Mouse (Mus musculus): ENCODE results near the gene Cfap161. TPM values are rescaled to one million over a fixed set of nuclear protein-coding genes. Genes with fewer than 3 reads are reported as not detected.

Gene Cfap161
- total and polyA plus RNA-seq, 2 experiments from 2014 or later = 0.90 TPM; not detected in 1

GRCm38 (mm10) chr7:83778516-83778915, 16.2 kb downstream of the Cfap161 start:
- Histone ChIP-seq H3K27me3 (ENCODE audit: control insufficient read depth, insufficient read depth, low read length) (no peaks in the 10 kb centered on the region), H3K9me3 (replicated peaks; ENCODE audit: control insufficient read depth, low read length) (no peaks in the 10 kb centered on the region), H3K4me2 (ENCODE audit: low read depth, low read length) (no peak overlapping the region), H3K36me3 (replicated peaks; ENCODE audit: control insufficient read depth, insufficient read depth, low read length) (no peaks in the 10 kb centered on the region), H3K9ac (replicated peaks; ENCODE audit: low read depth, low read length) (no peak overlapping the region), H3K27ac (ENCODE audit: low read depth) (no peak overlapping the region), H3K4me1 (ENCODE audit: control insufficient read depth, insufficient read depth) (0 out of 2 replicates have a peak, but pooled peaks cover 4% of the 10 kb centered on the region), H3K4me3 (ENCODE audit: low read depth, low read length) (no peak overlapping the region)
- DNase-seq (ENCODE audit: low spot score) = no peak
- WGBS = 51% methylated on average over 2 of the region's 2 CpGs
- no peak for ATAC-seq (ENCODE audit: insufficient read depth, low read depth)
- TF ChIP-seq CTCF (IDR thresholded peaks at IDR 0.05; ENCODE audit: low read depth) (no peak), EP300 (IDR thresholded peaks at IDR 0.05; ENCODE audit: low read depth) (no peak)

GRCm38 (mm10) chr7:83774721-83775120, 20.0 kb downstream of the Cfap161 start:
- H3K27me3 ChIP-seq (ENCODE audit: control insufficient read depth, insufficient read depth, low read length) = no peaks in the 10 kb centered on the region
- no peak overlapping the region for H3K9ac ChIP-seq (replicated peaks; ENCODE audit: low read depth, low read length)
- WGBS = 23% methylated on average over 5 of the region's 5 CpGs
- TF ChIP-seq EP300 (IDR thresholded peaks at IDR 0.05; ENCODE audit: low read depth) (no peak), CTCF (IDR thresholded peaks at IDR 0.05; ENCODE audit: low read depth) (peak; percentile 61)
- H3K4me1 ChIP-seq (ENCODE audit: control insufficient read depth, insufficient read depth) = no peaks in the 10 kb centered on the region
- H3K36me3 ChIP-seq (replicated peaks; ENCODE audit: control insufficient read depth, insufficient read depth, low read length) = no peaks in the 10 kb centered on the region
- H3K27ac ChIP-seq (ENCODE audit: low read depth) = no peak overlapping the region
- H3K9me3 ChIP-seq (replicated peaks; ENCODE audit: control insufficient read depth, low read length) = no peaks in the 10 kb centered on the region
- ATAC-seq (ENCODE audit: insufficient read depth, low read depth) (no peak), DNase-seq (ENCODE audit: low spot score) (peak; percentile 57)
- no peak overlapping the region for H3K4me3 ChIP-seq (ENCODE audit: low read depth, low read length)
- H3K4me2 ChIP-seq (ENCODE audit: low read depth, low read length) = no peak overlapping the region

- no peak overlapping the region for H3K4me3 ChIP-seq (ENCODE audit: low read depth, low read length)
- TF ChIP-seq CTCF (IDR thresholded peaks at IDR 0.05; ENCODE audit: low read depth) (no peak), EP300 (IDR thresholded peaks at IDR 0.05; ENCODE audit: low read depth) (no peak)
- WGBS = 51% methylated on average over 3 of the region's 3 CpGs
- ATAC-seq (ENCODE audit: insufficient read depth, low read depth) (no peak), DNase-seq (ENCODE audit: low spot score) (no peak)
- no peaks in the 10 kb centered on the region for H3K27me3 ChIP-seq (ENCODE audit: control insufficient read depth, insufficient read depth, low read length)
- H3K9me3 ChIP-seq (replicated peaks; ENCODE audit: control insufficient read depth, low read length) = no peaks in the 10 kb centered on the region
- H3K9ac ChIP-seq (replicated peaks; ENCODE audit: low read depth, low read length) = no peak overlapping the region
- no peak overlapping the region for H3K27ac ChIP-seq (ENCODE audit: low read depth)
- H3K4me2 ChIP-seq (ENCODE audit: low read depth, low read length) = no peak overlapping the region
- H3K36me3 ChIP-seq (replicated peaks; ENCODE audit: control insufficient read depth, insufficient read depth, low read length) = no peaks in the 10 kb centered on the region
- no peaks in the 10 kb centered on the region for H3K4me1 ChIP-seq (ENCODE audit: control insufficient read depth, insufficient read depth)
Observed at GRCm38 (mm10) chr7:83763674-83764073, 31.0 kb downstream of the Cfap161 start.

GRCm38 (mm10) chr7:83762336-83762735, 32.3 kb downstream of the Cfap161 start:
- no peaks in the 10 kb centered on the region for H3K9me3 ChIP-seq (replicated peaks; ENCODE audit: control insufficient read depth, low read length)
- H3K36me3 ChIP-seq (replicated peaks; ENCODE audit: control insufficient read depth, insufficient read depth, low read length) = no peaks in the 10 kb centered on the region
- H3K4me3 ChIP-seq (ENCODE audit: low read depth, low read length) = no peak overlapping the region
- WGBS = 70% methylated on average over 5 of the region's 5 CpGs
- no peak overlapping the region for H3K9ac ChIP-seq (replicated peaks; ENCODE audit: low read depth, low read length)
- H3K4me2 ChIP-seq (ENCODE audit: low read depth, low read length) = no peak overlapping the region
- TF ChIP-seq EP300 (IDR thresholded peaks at IDR 0.05; ENCODE audit: low read depth) (no peak), CTCF (IDR thresholded peaks at IDR 0.05; ENCODE audit: low read depth) (no peak)
- DNase-seq (ENCODE audit: low spot score) (no peak), ATAC-seq (ENCODE audit: insufficient read depth, low read depth) (no peak)
- H3K27me3 ChIP-seq (ENCODE audit: control insufficient read depth, insufficient read depth, low read length) = no peaks in the 10 kb centered on the region
- no peak overlapping the region for H3K27ac ChIP-seq (ENCODE audit: low read depth)
- no peaks in the 10 kb centered on the region for H3K4me1 ChIP-seq (ENCODE audit: control insufficient read depth, insufficient read depth)

- ATAC-seq (ENCODE audit: insufficient read depth, low read depth) = no peak
- no peaks in the 10 kb centered on the region for H3K36me3 ChIP-seq (replicated peaks; ENCODE audit: control insufficient read depth, insufficient read depth, low read length)
- no peak overlapping the region for H3K4me3 ChIP-seq (ENCODE audit: low read depth, low read length)
- H3K27ac ChIP-seq (ENCODE audit: low read depth) = no peak overlapping the region
- no peak for DNase-seq (ENCODE audit: low spot score)
- no peak overlapping the region for H3K9ac ChIP-seq (replicated peaks; ENCODE audit: low read depth, low read length)
- H3K27me3 ChIP-seq (ENCODE audit: control insufficient read depth, insufficient read depth, low read length) = no peaks in the 10 kb centered on the region
- H3K4me1 ChIP-seq (ENCODE audit: control insufficient read depth, insufficient read depth) = no peaks in the 10 kb centered on the region
- no peaks in the 10 kb centered on the region for H3K9me3 ChIP-seq (replicated peaks; ENCODE audit: control insufficient read depth, low read length)
- TF ChIP-seq CTCF (IDR thresholded peaks at IDR 0.05; ENCODE audit: low read depth) = no peak
- no peak for TF ChIP-seq EP300 (IDR thresholded peaks at IDR 0.05; ENCODE audit: low read depth)
- WGBS = 45% methylated on average over 1 of the region's 1 CpGs
- no peak overlapping the region for H3K4me2 ChIP-seq (ENCODE audit: low read depth, low read length)
Observed at GRCm38 (mm10) chr7:83751055-83751454, 43.6 kb downstream of the Cfap161 start.

GRCm38 (mm10) chr7:83748405-83748804, 46.3 kb downstream of the Cfap161 start:
- H3K4me3 ChIP-seq (ENCODE audit: low read depth, low read length) = no peak overlapping the region
- H3K36me3 ChIP-seq (replicated peaks; ENCODE audit: control insufficient read depth, insufficient read depth, low read length) = no peaks in the 10 kb centered on the region
- TF ChIP-seq EP300 (IDR thresholded peaks at IDR 0.05; ENCODE audit: low read depth) (no peak), CTCF (IDR thresholded peaks at IDR 0.05; ENCODE audit: low read depth) (no peak)
- no peak overlapping the region for H3K27ac ChIP-seq (ENCODE audit: low read depth)
- 82% methylated on average over 1 of the region's 1 CpGs for WGBS
- ATAC-seq (ENCODE audit: insufficient read depth, low read depth) (no peak), DNase-seq (ENCODE audit: low spot score) (no peak)
- H3K9ac ChIP-seq (replicated peaks; ENCODE audit: low read depth, low read length) = no peak overlapping the region
- no peak overlapping the region for H3K4me2 ChIP-seq (ENCODE audit: low read depth, low read length)
- H3K4me1 ChIP-seq (ENCODE audit: control insufficient read depth, insufficient read depth) = peaks cover 4% of the 10 kb centered on the region; the same call in 1 of the 2 replicates
- 0 out of 2 replicates have a peak, but pooled peaks cover 4% of the 10 kb centered on the region for H3K27me3 ChIP-seq (ENCODE audit: control insufficient read depth, insufficient read depth, low read length)
- no peaks in the 10 kb centered on the region for H3K9me3 ChIP-seq (replicated peaks; ENCODE audit: control insufficient read depth, low read length)

All from heart, postnatal 0 days (tissue).